Mouse (Mus musculus): ENCODE results near the gene Chpf. TPM values are rescaled to one million over a fixed set of nuclear protein-coding genes. Genes with fewer than 3 reads are reported as not detected.
A peak's percentile ranks its signal among the peaks of the same experiment; 100 is the strongest.

The Chpf gene
- polyA plus RNA-seq, 1 experiment, result 92.6 TPM

- Histone ChIP-seq H3K27ac (ENCODE audit: insufficient read depth, low read length) (no peak overlapping the region), H3K27me3 (ENCODE audit: control insufficient read depth, insufficient read depth, low read length) (no peaks in the 10 kb centered on the region; the same call in 1 of the 2 replicates), H3K4me3 (replicated peaks; ENCODE audit: insufficient read depth, low read depth, low read length) (no peak overlapping the region), H3K4me1 (ENCODE audit: control insufficient read depth, insufficient read depth, low read length) (no peaks in the 10 kb centered on the region)
- WGBS, result 93% methylated on average over 3 of the region's 3 CpGs
- TF ChIP-seq CTCF (IDR thresholded peaks at IDR 0.05; ENCODE audit: borderline replicate concordance, insufficient read depth, low read depth, low read length) (no peak), POLR2A (IDR thresholded peaks at IDR 0.05; ENCODE audit: borderline replicate concordance, insufficient read depth, low read length) (no peak)
- no peak for DNase-seq
Observed at GRCm38 (mm10) chr1:75512550-75512949, 33.4 kb upstream of the Chpf start.

GRCm38 (mm10) chr1:75511437-75512210 is 32.5 kb upstream of the Chpf start:
- H3K4me1 ChIP-seq (ENCODE audit: control insufficient read depth, insufficient read depth, low read length), result peaks cover 6% of the 10 kb centered on the region
- no peak for DNase-seq
- no peak overlapping the region for H3K4me3 ChIP-seq (replicated peaks; ENCODE audit: insufficient read depth, low read depth, low read length)
- TF ChIP-seq POLR2A (IDR thresholded peaks at IDR 0.05; ENCODE audit: borderline replicate concordance, insufficient read depth, low read length) (no peak), CTCF (IDR thresholded peaks at IDR 0.05; ENCODE audit: borderline replicate concordance, insufficient read depth, low read depth, low read length) (no peak)
- no peaks in the 10 kb centered on the region; the same call in 1 of the 2 replicates for H3K27me3 ChIP-seq (ENCODE audit: control insufficient read depth, insufficient read depth, low read length)
- 65% methylated on average over 4 of the region's 4 CpGs for WGBS
- no peak overlapping the region for H3K27ac ChIP-seq (ENCODE audit: insufficient read depth, low read length)

- no peak for TF ChIP-seq CTCF (IDR thresholded peaks at IDR 0.05; ENCODE audit: borderline replicate concordance, insufficient read depth, low read depth, low read length)
- TF ChIP-seq POLR2A (IDR thresholded peaks at IDR 0.05; ENCODE audit: borderline replicate concordance, insufficient read depth, low read length), result no peak
- no peak for DNase-seq
- no peak overlapping the region for H3K4me3 ChIP-seq (replicated peaks; ENCODE audit: insufficient read depth, low read depth, low read length)
- H3K27me3 ChIP-seq (ENCODE audit: control insufficient read depth, insufficient read depth, low read length), result no peaks in the 10 kb centered on the region; the same call in 1 of the 2 replicates
- WGBS, result 76% methylated on average over 5 of the region's 5 CpGs
- H3K27ac ChIP-seq (ENCODE audit: insufficient read depth, low read length), result no peak overlapping the region
- peaks cover 9% of the 10 kb centered on the region for H3K4me1 ChIP-seq (ENCODE audit: control insufficient read depth, insufficient read depth, low read length)
Observed at GRCm38 (mm10) chr1:75510154-75510553, 31.0 kb upstream of the Chpf start.

GRCm38 (mm10) chr1:75509586-75509985 is 30.5 kb upstream of the Chpf start:
- Histone ChIP-seq H3K4me3 (replicated peaks; ENCODE audit: insufficient read depth, low read depth, low read length) (no peak overlapping the region), H3K27ac (ENCODE audit: insufficient read depth, low read length) (no peak overlapping the region), H3K27me3 (ENCODE audit: control insufficient read depth, insufficient read depth, low read length) (no peaks in the 10 kb centered on the region; the same call in 1 of the 2 replicates), H3K4me1 (ENCODE audit: control insufficient read depth, insufficient read depth, low read length) (peaks cover 9% of the 10 kb centered on the region)
- peak in 1 of 2 experiments; percentile 41 for DNase-seq
- no peak for TF ChIP-seq POLR2A (IDR thresholded peaks at IDR 0.05; ENCODE audit: borderline replicate concordance, insufficient read depth, low read length)
- no peak for TF ChIP-seq CTCF (IDR thresholded peaks at IDR 0.05; ENCODE audit: borderline replicate concordance, insufficient read depth, low read depth, low read length)
- 41% methylated on average over 20 of the region's 20 CpGs for WGBS

- H3K4me3 ChIP-seq (replicated peaks; ENCODE audit: insufficient read depth, low read depth, low read length), result peak within 1 kb of the TSS; percentile 69
- H3K27me3 ChIP-seq (ENCODE audit: control insufficient read depth, insufficient read depth, low read length), result no peaks in the 10 kb centered on the region
- peak within 1 kb of the TSS; percentile 72 for H3K27ac ChIP-seq (ENCODE audit: insufficient read depth, low read length)
- WGBS, result 35% methylated on average over 10 of the region's 10 CpGs
- peaks cover 12% of the 10 kb centered on the region for H3K4me1 ChIP-seq (ENCODE audit: control insufficient read depth, insufficient read depth, low read length)
- peak in 1 of 2 experiments; percentile 41 for DNase-seq
- TF ChIP-seq CTCF (IDR thresholded peaks at IDR 0.05; ENCODE audit: borderline replicate concordance, insufficient read depth, low read depth, low read length), result no peak
Observed at GRCm38 (mm10) chr1:75507006-75507405, 27.9 kb upstream of the Chpf start, which contains the start of gene Inha. Gene Inha, plus strand, starts transcription at chr1:75507077.

- peak; percentile 66 to 76 for DNase-seq
- 1% methylated on average over 64 of the region's 65 CpGs for WGBS
Observed at GRCm38 (mm10) chr1:75505956-75506831, 27.1 kb upstream of the Chpf start, which contains the start of gene Obsl1. Gene Obsl1, minus strand, starts transcription at chr1:75506452.

GRCm38 (mm10) chr1:75505159-75505955 is 26.2 kb upstream of the Chpf start:
- TF ChIP-seq POLR2A (IDR thresholded peaks at IDR 0.05; ENCODE audit: borderline replicate concordance, insufficient read depth, low read length), result peak; percentile 89
- no peak for TF ChIP-seq CTCF (IDR thresholded peaks at IDR 0.05; ENCODE audit: borderline replicate concordance, insufficient read depth, low read depth, low read length)
- H3K4me1 ChIP-seq (ENCODE audit: control insufficient read depth, insufficient read depth, low read length), result peaks cover 12% of the 10 kb centered on the region
- peak overlapping the region; percentile 69 for H3K4me3 ChIP-seq (replicated peaks; ENCODE audit: insufficient read depth, low read depth, low read length)
- peak overlapping the region; percentile 72 for H3K27ac ChIP-seq (ENCODE audit: insufficient read depth, low read length)
- DNase-seq, result peak; percentile 92
- H3K27me3 ChIP-seq (ENCODE audit: control insufficient read depth, insufficient read depth, low read length), result no peaks in the 10 kb centered on the region
- under 1% methylated on average over 84 of the region's 84 CpGs for WGBS

More at GRCm38 (mm10) chr1:75505956-75506831, 27.1 kb upstream of the Chpf start, which contains the start of gene Obsl1:
- no peak for TF ChIP-seq POLR2A (IDR thresholded peaks at IDR 0.05; ENCODE audit: borderline replicate concordance, insufficient read depth, low read length)
- TF ChIP-seq CTCF (IDR thresholded peaks at IDR 0.05; ENCODE audit: borderline replicate concordance, insufficient read depth, low read depth, low read length), result no peak
- H3K27ac ChIP-seq (ENCODE audit: insufficient read depth, low read length), result peak within 1 kb of the TSS; percentile 72
- H3K4me1 ChIP-seq (ENCODE audit: control insufficient read depth, insufficient read depth, low read length), result peaks cover 12% of the 10 kb centered on the region
- no peaks in the 10 kb centered on the region for H3K27me3 ChIP-seq (ENCODE audit: control insufficient read depth, insufficient read depth, low read length)
- H3K4me3 ChIP-seq (replicated peaks; ENCODE audit: insufficient read depth, low read depth, low read length), result peak within 1 kb of the TSS; percentile 69
